Mouse (Mus musculus) stomach, postnatal 0 days (tissue): Measurements from ENCODE around the gene Zfp536.

Experiments
- CTCF ChIP-seq: IDR thresholded peaks from 2 replicates; pipeline ENCODE4 v1.5.1; 2016; ENCODE audit warnings: antibody characterized with exemption, low read depth, mild to moderate bottlenecking, moderate library complexity
- EP300 ChIP-seq: optimal IDR thresholded peaks from 2 replicates; pipeline ENCODE3; 2016; ENCODE audit warnings: antibody characterized with exemption

GRCm38 (mm10) chr7:37732741-37733140, 40.7 kb downstream of the Zfp536 start:
- no peak for TF ChIP-seq CTCF
- no peak for TF ChIP-seq EP300
